Comparison of ENCODE assay signal across 7 mouse cellular contexts in the genomic region with DNA sequence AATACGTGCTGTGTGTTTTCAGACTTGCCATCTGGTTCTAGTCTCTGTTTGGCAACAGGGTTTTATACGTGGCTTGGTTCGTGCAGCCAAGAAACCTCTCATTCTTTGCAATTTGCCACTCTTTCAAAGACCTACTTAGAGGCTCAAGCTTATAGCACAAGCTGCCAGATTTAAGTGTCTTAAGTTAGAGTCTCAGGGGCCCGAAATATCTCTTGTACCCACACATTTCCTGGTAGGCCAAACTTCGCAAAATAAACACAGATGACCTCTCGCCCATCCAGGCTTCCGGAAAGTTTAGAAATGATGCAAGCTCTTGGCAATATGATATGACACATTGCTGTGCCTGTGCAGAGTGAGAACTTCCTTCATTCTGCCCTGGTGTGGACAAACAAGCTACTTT. TPM values are rescaled to one million over a fixed set of nuclear protein-coding genes. Genes with fewer than 3 reads are reported as not detected.
A peak's percentile ranks its signal among the peaks of the same experiment; 100 is the strongest.
DNase-seq lines count a peak whose midpoint lies in the region; ATAC-seq and TF ChIP-seq lines count a peak whose summit lies in the region.

No protein-coding gene starts in this region.

- H3K4me3 ChIP-seq in liver, embryonic 15.5 days (replicated peaks), result no peak overlapping the region
- no peak overlapping the region for H3K4me3 ChIP-seq in heart, embryonic 10.5 days
- no peak overlapping the region for H3K4me3 ChIP-seq in thymus, adult 2 months (ENCODE audit: control insufficient read depth, insufficient read depth, low read length)
- H3K4me3 ChIP-seq in layer of hippocampus, adult 2 months, result no peak overlapping the region

- no peaks in the 10 kb centered on the region for H3K36me3 ChIP-seq in liver, embryonic 15.5 days (replicated peaks)
- no peaks in the 10 kb centered on the region for H3K36me3 ChIP-seq in heart, embryonic 10.5 days
- H3K36me3 ChIP-seq in thymus, adult 2 months (ENCODE audit: control insufficient read depth, insufficient read depth, low read length), result no peaks in the 10 kb centered on the region

- TF ChIP-seq CTCF in brain, embryonic 14.5 days (IDR thresholded peaks at IDR 0.05; ENCODE audit: borderline replicate concordance, extremely low read depth, insufficient read depth, insufficient read length), result no peak
- no peak for TF ChIP-seq CTCF in thymus, adult 2 months (IDR thresholded peaks at IDR 0.05; ENCODE audit: borderline replicate concordance, control insufficient read depth, extremely low read depth, insufficient read depth, low read length, poor library complexity)
- no peak for TF ChIP-seq CTCF in layer of hippocampus, adult 2 months (conservative IDR thresholded peaks at IDR 0.05)

- H3K27me3 ChIP-seq in liver, embryonic 15.5 days, result no peaks in the 10 kb centered on the region
- H3K27me3 ChIP-seq in heart, embryonic 10.5 days (ENCODE audit: insufficient read depth, poor library complexity, severe bottlenecking), result no peaks in the 10 kb centered on the region
- no peaks in the 10 kb centered on the region for H3K27me3 ChIP-seq in thymus, adult 2 months (ENCODE audit: control insufficient read depth, insufficient read depth, low read length)

- DNase-seq in liver, result no peak
- DNase-seq in brain, embryonic 14.5 days (ENCODE audit: low read depth), result peak; percentile 77
- no peak for DNase-seq in heart, embryonic 10.5 days (ENCODE audit: low spot score)
- DNase-seq in lung, postnatal 10 days, result peak; percentile 72
- DNase-seq in thymus, adult 2 months, result no peak
- DNase-seq in layer of hippocampus, adult 2 months (ENCODE audit: low spot score in 2 of 2), result no peak

- no peak for ATAC-seq in liver, embryonic 15.5 days (ENCODE audit: insufficient read depth)

- 34% methylated on average over 7 of the region's 7 CpGs for WGBS in liver, embryonic 15.5 days (ENCODE audit: insufficient replicate concordance)
- WGBS in heart, embryonic 10.5 days, result 67% methylated on average over 7 of the region's 7 CpGs
- WGBS in thymus, adult 2 months, result 83% methylated on average over 7 of the region's 7 CpGs

- H3K4me1 ChIP-seq in liver, embryonic 15.5 days (replicated peaks), result peaks cover 16% of the 10 kb centered on the region; the same call in 1 of the 2 replicates
- peaks cover 6% of the 10 kb centered on the region; the same call in 1 of the 2 replicates for H3K4me1 ChIP-seq in heart, embryonic 10.5 days
- H3K4me1 ChIP-seq in thymus, adult 2 months (replicated peaks; ENCODE audit: control insufficient read depth, insufficient read depth, low read length), result no peaks in the 10 kb centered on the region

- TF ChIP-seq POLR2A in brain, embryonic 14.5 days (IDR thresholded peaks at IDR 0.05; ENCODE audit: borderline replicate concordance, extremely low read depth, insufficient read depth, insufficient read length, poor library complexity, severe bottlenecking), result no peak
- no peak for TF ChIP-seq POLR2A in thymus, adult 2 months (IDR thresholded peaks at IDR 0.05; ENCODE audit: control insufficient read depth, extremely low read depth, insufficient read depth, low read length, poor library complexity)

- no peak overlapping the region for H3K9ac ChIP-seq in liver, embryonic 15.5 days

- H3K27ac ChIP-seq in liver, embryonic 15.5 days (replicated peaks), result peak overlapping the region; percentile 42
- 0 out of 2 replicates have a peak overlapping the region, but pooled peaks have one; percentile 11 for H3K27ac ChIP-seq in heart, embryonic 10.5 days
- H3K27ac ChIP-seq in thymus, adult 2 months (ENCODE audit: control insufficient read depth, insufficient read depth, low read length), result no peak overlapping the region
- no peak overlapping the region for H3K27ac ChIP-seq in layer of hippocampus, adult 2 months

- H3K9me3 ChIP-seq in liver, embryonic 15.5 days (replicated peaks), result no peaks in the 10 kb centered on the region
- H3K9me3 ChIP-seq in heart, embryonic 10.5 days, result no peaks in the 10 kb centered on the region

- H3K4me2 ChIP-seq in liver, embryonic 15.5 days, result no peak overlapping the region

RNA-seq across cellular contexts. Expression of a gene that starts 54.8 kb away (rescaled TPM):
- 8.5 and 10.8 TPM in 2 replicates for polyA plus RNA-seq in liver, embryonic 15.5 days (2015; fragmentation: Nextera tagmentation; extraction: Ambion mirVana)
- 6.8 and 10.9 TPM in 2 replicates for polyA plus RNA-seq in brain, embryonic 14.5 days (2012; rRNA removed)
- 21.9 and 26.0 TPM in 2 replicates for polyA plus RNA-seq in heart, embryonic 10.5 days (2016; fragmentation: Nextera tagmentation; extraction: Ambion mirVana)
- polyA plus RNA-seq in thymus, adult 2 months (2012; rRNA removed), result 3.8 and 4.7 TPM in 2 replicates
- total RNA-seq in layer of hippocampus, adult 2 months (2021), result 10 to 100 TPM; 18.9 to 26.2 TPM

Comparison
In these comparisons a context has a peak if more than half of its experiments do, and no peak if none do; other contexts are left out.
1. H3K27ac ChIP-seq: peak in liver, embryonic 15.5 days (single experiment) and heart, embryonic 10.5 days (single experiment); none in thymus, adult 2 months (single experiment) and layer of hippocampus, adult 2 months (single experiment).
2. DNase-seq: peak in brain, embryonic 14.5 days (single experiment) and lung, postnatal 10 days (single experiment); none in liver (single experiment), heart, embryonic 10.5 days (single experiment), thymus, adult 2 months (single experiment) and layer of hippocampus, adult 2 months (0 of 2).